Mouse (Mus musculus) embryonic facial prominence, embryonic 11.5 days (tissue): ENCODE measurements at regions not wholly inside any gene's neighbourhood (a gene's known extent, or its start where the extent isn't known, plus 50 kb on each side); places are given as distances from the start of the nearest gene placed in this dataset.

Experiments
- ATAC-seq: fragments of 200-750 bp; cut with Nextera tagmentation; replicated peaks from 2 replicates; pipeline ENCODE4 v1.8.0; 2017; ENCODE audit warnings: low read depth; ENCODE audit not compliant: insufficient number of reproducible peaks, low FRiP score, low TSS enrichment
- DNase-seq: peaks from one replicate; pipeline ENCODE4 v3.0.0-alpha.2; 2015; ENCODE audit warnings: low spot score
- H3K27ac ChIP-seq: fragments of 300-500 bp; sonication (generic); replicated peaks from 2 replicates; pipeline ENCODE4 v1.5.1; 2014; ENCODE audit warnings: mild to moderate bottlenecking, low read depth, low read length, control low read depth
- H3K27me3 ChIP-seq: fragments of 300-500 bp; sonication (generic); 2 replicates; pipeline ENCODE4 v1.6.1; 2014; ENCODE audit warnings: mild to moderate bottlenecking, low read length, moderate library complexity, mixed read lengths; ENCODE audit not compliant: control insufficient read depth, insufficient read depth
- H3K36me3 ChIP-seq: fragments of 300-500 bp; sonication (generic); replicated peaks from 2 replicates; pipeline ENCODE4 v1.6.1; 2014; ENCODE audit warnings: low read depth, mild to moderate bottlenecking, low read length, moderate library complexity, mixed read lengths; ENCODE audit not compliant: control insufficient read depth, insufficient read depth
- H3K4me1 ChIP-seq: fragments of 300-500 bp; sonication (generic); 2 replicates; pipeline ENCODE4 v1.6.1; 2014; ENCODE audit warnings: low read length, mixed read lengths; ENCODE audit not compliant: control insufficient read depth, insufficient read depth
- H3K4me2 ChIP-seq: fragments of 300-500 bp; sonication (generic); 2 replicates; pipeline ENCODE4 v1.6.1; 2014; ENCODE audit warnings: low read depth, mild to moderate bottlenecking, control low read depth, low read length, moderate library complexity
- H3K4me3 ChIP-seq: fragments of 300-500 bp; sonication (generic); 2 replicates; pipeline ENCODE4 v1.5.1; 2014; ENCODE audit warnings: low read depth, low read length, control low read depth
- H3K9ac ChIP-seq: fragments of 300-500 bp; sonication (generic); replicated peaks from 2 replicates; pipeline ENCODE4 v1.6.1; 2014; ENCODE audit warnings: mild to moderate bottlenecking, control low read depth, low read length
- H3K9me3 ChIP-seq: fragments of 300-500 bp; sonication (generic); replicated peaks from 2 replicates; pipeline ENCODE4 v1.6.1; 2016; ENCODE audit warnings: mild to moderate bottlenecking, low read length, inconsistent platforms, mixed read lengths; ENCODE audit not compliant: control insufficient read depth
- WGBS: fragments of 180-500 bp; shearing (Covaris S2); extraction: QIAGEN DNeasy Blood & Tissue Kit; methylation state at CpG from one replicate; pipeline ENCODE4 v1.1.7; 2014; 5-methylcytosine and 5-hydroxymethylcytosine counted together

- ATAC-seq = no peak
- H3K36me3 ChIP-seq = no peaks in the 10 kb centered on the region
- H3K9ac ChIP-seq = no peak overlapping the region
- WGBS = 71% methylated on average over 6 of the region's 6 CpGs
- H3K4me2 ChIP-seq = no peak overlapping the region
- DNase-seq = no peak
- no peaks in the 10 kb centered on the region for H3K4me1 ChIP-seq
- no peaks in the 10 kb centered on the region for H3K27me3 ChIP-seq
- H3K4me3 ChIP-seq = no peak overlapping the region
- no peaks in the 10 kb centered on the region for H3K9me3 ChIP-seq
- no peak overlapping the region for H3K27ac ChIP-seq
Observed at GRCm38 (mm10) chr17:80798281-80798980, 70.1 kb upstream of the Map4k3 start.

DNA sequence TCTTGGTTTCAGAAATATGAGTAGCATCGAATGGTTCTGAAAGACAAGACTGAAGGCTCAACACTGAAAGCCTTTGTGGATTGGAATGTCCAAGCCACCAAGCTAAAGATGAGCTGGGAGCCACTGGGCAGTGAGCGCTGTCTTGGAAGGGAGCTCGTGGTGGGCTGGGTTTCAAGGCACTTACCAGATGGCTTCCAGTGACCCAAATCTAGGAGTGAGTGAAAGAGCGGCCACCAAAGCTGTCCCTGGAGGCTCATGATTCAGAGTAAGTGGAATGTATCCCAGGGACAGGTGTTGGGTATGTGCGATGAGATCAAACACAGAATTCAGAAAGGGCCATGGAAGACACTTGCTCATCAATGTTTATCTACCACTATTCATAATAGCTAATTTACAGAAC, 68.5 kb upstream of the Map4k3 start:
- no peak for DNase-seq
- H3K27ac ChIP-seq = no peak overlapping the region
- H3K9ac ChIP-seq = no peak overlapping the region
- no peaks in the 10 kb centered on the region for H3K4me1 ChIP-seq
- no peak for ATAC-seq
- H3K9me3 ChIP-seq = no peaks in the 10 kb centered on the region
- 82% methylated on average over 5 of the region's 5 CpGs for WGBS
- no peak overlapping the region for H3K4me2 ChIP-seq
- H3K27me3 ChIP-seq = no peaks in the 10 kb centered on the region
- H3K36me3 ChIP-seq = no peaks in the 10 kb centered on the region
- H3K4me3 ChIP-seq = no peak overlapping the region

DNA sequence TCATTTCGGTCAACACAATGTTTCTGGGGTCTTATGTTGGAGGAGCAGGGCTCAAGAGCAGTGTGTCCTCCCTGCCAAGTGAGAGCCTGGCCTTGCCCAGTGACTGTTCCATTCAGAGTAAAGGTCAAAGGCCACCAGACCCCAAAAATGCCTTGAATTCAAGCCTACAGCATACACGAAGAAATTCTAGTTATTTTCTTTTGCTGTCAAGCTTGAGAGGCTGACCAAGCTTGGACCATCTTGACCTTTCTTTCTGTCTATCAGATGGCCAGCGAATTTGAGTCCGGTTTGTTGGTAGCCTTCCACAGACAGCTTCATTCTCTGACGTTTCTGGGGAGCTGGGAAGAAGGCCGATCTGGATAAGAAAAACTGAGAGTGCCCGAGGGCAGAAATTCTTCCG, 68.1 kb upstream of the Map4k3 start:
- Histone ChIP-seq H3K4me3 (no peak overlapping the region), H3K27ac (no peak overlapping the region), H3K36me3 (no peaks in the 10 kb centered on the region), H3K27me3 (no peaks in the 10 kb centered on the region), H3K4me2 (no peak overlapping the region), H3K4me1 (no peaks in the 10 kb centered on the region), H3K9me3 (no peaks in the 10 kb centered on the region), H3K9ac (no peak overlapping the region)
- ATAC-seq = no peak
- DNase-seq = no peak
- 65% methylated on average over 8 of the region's 8 CpGs for WGBS

DNA sequence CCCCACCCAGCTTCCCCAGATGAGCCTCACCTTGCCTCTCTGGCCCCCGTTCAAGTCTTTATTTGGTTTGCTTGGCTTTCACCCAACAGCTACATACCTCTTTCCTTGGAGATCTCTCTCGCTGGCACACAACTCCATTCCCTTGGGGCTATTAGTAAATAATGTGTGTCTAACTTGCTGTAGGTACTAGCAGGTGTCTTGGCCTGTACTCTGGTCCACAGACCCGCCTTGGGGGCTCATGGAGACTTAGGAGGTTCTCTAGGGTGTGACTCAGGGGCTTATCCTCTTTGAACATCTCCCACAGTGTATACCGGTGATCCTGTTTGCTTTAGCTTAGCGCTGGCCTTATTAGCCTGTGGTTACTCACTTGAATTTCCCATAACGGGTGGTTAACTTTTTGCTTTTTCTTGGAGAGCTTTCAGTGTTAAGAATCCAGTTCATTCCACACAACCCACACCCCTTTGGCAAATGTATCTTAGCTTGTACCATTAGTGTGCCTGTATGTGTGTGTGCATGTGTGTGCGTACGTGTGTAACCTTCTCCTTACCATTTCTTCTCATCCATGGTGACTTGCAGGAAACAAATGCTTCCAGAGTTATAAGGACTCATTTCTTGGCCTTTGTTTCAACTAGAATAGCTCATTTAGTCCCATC, 67.3 kb upstream of the Map4k3 start:
- DNase-seq (no peak), ATAC-seq (no peak)
- no peak overlapping the region for H3K4me3 ChIP-seq
- no peak overlapping the region for H3K4me2 ChIP-seq
- no peaks in the 10 kb centered on the region for H3K36me3 ChIP-seq
- H3K27ac ChIP-seq = no peak overlapping the region
- H3K27me3 ChIP-seq = no peaks in the 10 kb centered on the region
- H3K4me1 ChIP-seq = no peaks in the 10 kb centered on the region
- no peak overlapping the region for H3K9ac ChIP-seq
- no peaks in the 10 kb centered on the region for H3K9me3 ChIP-seq
- WGBS = 84% methylated on average over 8 of the region's 8 CpGs

DNA sequence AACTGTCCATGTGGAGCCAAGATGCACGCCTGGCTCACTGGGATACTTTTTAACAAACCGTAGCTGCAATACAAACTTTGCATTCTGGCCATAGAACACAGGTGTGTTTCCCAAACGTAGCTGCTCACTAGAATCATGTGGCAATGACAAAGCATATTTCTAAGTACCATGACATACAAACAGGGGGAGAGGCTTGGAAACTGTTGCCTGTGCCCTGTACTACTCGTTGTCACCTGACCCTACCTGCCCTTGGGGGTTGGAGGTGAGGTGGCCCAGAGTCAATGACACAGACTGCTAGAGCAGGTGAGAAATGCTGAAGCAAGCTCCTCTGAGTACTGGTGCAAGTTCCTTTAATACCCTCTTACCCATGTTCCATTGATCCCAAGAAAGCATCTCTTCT, 64.3 kb upstream of the Map4k3 start:
- H3K27me3 ChIP-seq = no peaks in the 10 kb centered on the region
- H3K9ac ChIP-seq = no peak overlapping the region
- no peak overlapping the region for H3K4me2 ChIP-seq
- H3K36me3 ChIP-seq = no peaks in the 10 kb centered on the region
- H3K4me1 ChIP-seq = no peaks in the 10 kb centered on the region
- WGBS = 81% methylated on average over 4 of the region's 4 CpGs
- no peak overlapping the region for H3K27ac ChIP-seq
- DNase-seq = no peak
- no peak overlapping the region for H3K4me3 ChIP-seq
- H3K9me3 ChIP-seq = no peaks in the 10 kb centered on the region
- no peak for ATAC-seq

- Histone ChIP-seq H3K9me3 (no peaks in the 10 kb centered on the region), H3K9ac (no peak overlapping the region), H3K36me3 (no peaks in the 10 kb centered on the region), H3K4me2 (no peak overlapping the region), H3K4me3 (no peak overlapping the region), H3K27ac (no peak overlapping the region), H3K4me1 (no peaks in the 10 kb centered on the region), H3K27me3 (no peaks in the 10 kb centered on the region)
- ATAC-seq = no peak
- 79% methylated on average over 12 of the region's 12 CpGs for WGBS
- no peak for DNase-seq
Observed at GRCm38 (mm10) chr17:80789706-80790105, 61.4 kb upstream of the Map4k3 start.

GRCm38 (mm10) chr17:80789000-80789399, 60.7 kb upstream of the Map4k3 start:
- Histone ChIP-seq H3K27me3 (no peaks in the 10 kb centered on the region), H3K9ac (no peak overlapping the region), H3K4me3 (no peak overlapping the region), H3K27ac (no peak overlapping the region), H3K36me3 (no peaks in the 10 kb centered on the region), H3K4me2 (no peak overlapping the region), H3K9me3 (no peaks in the 10 kb centered on the region), H3K4me1 (no peaks in the 10 kb centered on the region)
- no peak for ATAC-seq
- no peak for DNase-seq
- WGBS = 90% methylated on average over 3 of the region's 3 CpGs

- H3K4me3 ChIP-seq = no peak overlapping the region
- no peak overlapping the region for H3K27ac ChIP-seq
- no peaks in the 10 kb centered on the region for H3K27me3 ChIP-seq
- WGBS = 64% methylated on average over 2 of the region's 2 CpGs
- no peaks in the 10 kb centered on the region for H3K9me3 ChIP-seq
- no peak for ATAC-seq
- H3K4me1 ChIP-seq = no peaks in the 10 kb centered on the region
- DNase-seq = no peak
- no peaks in the 10 kb centered on the region for H3K36me3 ChIP-seq
- no peak overlapping the region for H3K9ac ChIP-seq
- H3K4me2 ChIP-seq = no peak overlapping the region
Observed at GRCm38 (mm10) chr17:80786858-80787257, 58.6 kb upstream of the Map4k3 start.
